Mouse (Mus musculus) embryo, embryonic 9.5 days (tissue): ENCODE data around the gene Rtp3.

ENCODE experiments used
- DNase-seq: peaks from one replicate; pipeline ENCODE4 v3.0.0-alpha.2; 2017; ENCODE audit errors: extremely low spot score

Rtp3 gene

GRCm38 (mm10) chr9:110979411-110979810 is 11.0 kb downstream of the Rtp3 start:
- DNase-seq: no peak

- no peak for DNase-seq
Observed at GRCm38 (mm10) chr9:110965910-110966231, 24.5 kb downstream of the Rtp3 start.

GRCm38 (mm10) chr9:110965062-110965909 is 25.1 kb downstream of the Rtp3 start:
- DNase-seq: no peak

GRCm38 (mm10) chr9:110963566-110964115 is 26.7 kb downstream of the Rtp3 start:
- DNase-seq: no peak

GRCm38 (mm10) chr9:110961386-110961785 is 29.0 kb downstream of the Rtp3 start:
- DNase-seq: no peak

- DNase-seq: no peak
Observed at GRCm38 (mm10) chr9:110960230-110961149, 29.9 kb downstream of the Rtp3 start.

- no peak for DNase-seq
Observed at GRCm38 (mm10) chr9:110959669-110960068, 30.7 kb downstream of the Rtp3 start.

GRCm38 (mm10) chr9:110955962-110956361 is 34.4 kb downstream of the Rtp3 start:
- no peak for DNase-seq

- DNase-seq: no peak
Observed at GRCm38 (mm10) chr9:110954681-110955445, 35.5 kb downstream of the Rtp3 start.

GRCm38 (mm10) chr9:110953550-110954461 is 36.6 kb downstream of the Rtp3 start:
- peak; percentile 59 for DNase-seq

- DNase-seq: no peak
Observed at GRCm38 (mm10) chr9:110952931-110953549, 37.3 kb downstream of the Rtp3 start.

- no peak for DNase-seq
Observed at GRCm38 (mm10) chr9:110952398-110952797, 38.0 kb downstream of the Rtp3 start.

GRCm38 (mm10) chr9:110951866-110952265 is 38.5 kb downstream of the Rtp3 start:
- DNase-seq: no peak

- DNase-seq: no peak
Observed at GRCm38 (mm10) chr9:110951397-110951796, 39.0 kb downstream of the Rtp3 start, which contains the start of gene Lrrc2. Gene Lrrc2, plus strand, starts transcription at chr9:110951545.

- DNase-seq: no peak
Observed at GRCm38 (mm10) chr9:110950109-110950508, 40.3 kb downstream of the Rtp3 start.

GRCm38 (mm10) chr9:110948813-110949310 is 41.5 kb downstream of the Rtp3 start:
- DNase-seq: no peak

- DNase-seq: no peak
Observed at GRCm38 (mm10) chr9:110947900-110948299, 42.5 kb downstream of the Rtp3 start.

- no peak for DNase-seq
Observed at GRCm38 (mm10) chr9:110947261-110947661, 43.1 kb downstream of the Rtp3 start.

- DNase-seq: peak; percentile 42
Observed at GRCm38 (mm10) chr9:110946548-110947044, 43.8 kb downstream of the Rtp3 start.

- DNase-seq: no peak
Observed at GRCm38 (mm10) chr9:110945926-110946325, 44.5 kb downstream of the Rtp3 start, which contains the start of gene Tdgf1. Gene Tdgf1, minus strand, starts transcription at chr9:110946158.
